ENCODE assay signal across 38 mouse cellular contexts in genomic region chr8:122855123-122855522, GRCm38 (mm10). TPM values are rescaled to one million over a fixed set of nuclear protein-coding genes. Genes with fewer than 3 reads are reported as not detected.
"Had no signal": no experiment of that assay in that cellular context is flagged by ENCODE, and none has a peak within 500 bp of the region (broad histone marks: within the 10 kb centered on the region; RNA-seq: fewer than 3 reads in every experiment).

No protein-coding gene starts in this region.

- H3K27me3 ChIP-seq: hindbrain, embryonic 15.5 days; intestine, embryonic 15.5 days; kidney, embryonic 15.5 days had no signal

- DNase-seq: heart, postnatal 10 days; heart, postnatal 14 days; heart, postnatal 36 days; heart, postnatal 4 days; kidney, adult 11 months; kidney, adult 18-20 months; kidney, adult 2 months; kidney, adult 8-10 months; kidney, adult 9 months; kidney, postnatal 10 days; kidney, postnatal 14 days; kidney, postnatal 25 days; kidney, postnatal 36 days; kidney, postnatal 4 days; layer of hippocampus, adult 9-11 months; layer of hippocampus, postnatal 36 days had no signal

- H3K4me2 ChIP-seq: heart, embryonic 11.5 days; heart, embryonic 12.5 days; heart, embryonic 13.5 days; heart, embryonic 15.5 days; hindbrain, embryonic 12.5 days; hindbrain, embryonic 13.5 days; hindbrain, embryonic 14.5 days; hindbrain, embryonic 15.5 days; intestine, embryonic 15.5 days; kidney, embryonic 15.5 days had no signal

- H3K4me3 ChIP-seq: heart, embryonic 10.5 days; heart, embryonic 12.5 days; heart, embryonic 13.5 days; heart, embryonic 15.5 days; hindbrain, embryonic 10.5 days; hindbrain, embryonic 12.5 days; hindbrain, embryonic 13.5 days; hindbrain, embryonic 15.5 days; intestine, embryonic 15.5 days; kidney, embryonic 15.5 days; layer of hippocampus, adult 2 months had no signal

- H3K27ac ChIP-seq: heart, embryonic 10.5 days; heart, embryonic 13.5 days; heart, embryonic 15.5 days; hindbrain, embryonic 12.5 days; hindbrain, embryonic 13.5 days; hindbrain, embryonic 14.5 days; hindbrain, embryonic 15.5 days; hindbrain, postnatal 0 days; intestine, embryonic 15.5 days; kidney, embryonic 15.5 days; kidney, postnatal 0 days; layer of hippocampus, adult 2 months had no signal

- H3K36me3 ChIP-seq: heart, embryonic 10.5 days; heart, embryonic 12.5 days; heart, embryonic 13.5 days; heart, embryonic 15.5 days; hindbrain, embryonic 10.5 days; hindbrain, embryonic 12.5 days; hindbrain, embryonic 13.5 days; hindbrain, embryonic 15.5 days; intestine, embryonic 15.5 days; kidney, embryonic 15.5 days had no signal

- H3K9me3 ChIP-seq: heart, embryonic 10.5 days; heart, embryonic 12.5 days; heart, embryonic 13.5 days; heart, embryonic 15.5 days; hindbrain, embryonic 10.5 days; hindbrain, embryonic 12.5 days; hindbrain, embryonic 13.5 days; hindbrain, embryonic 15.5 days; intestine, embryonic 15.5 days; kidney, embryonic 15.5 days had no signal

- ATAC-seq: hindbrain, embryonic 16.5 days; hindbrain, postnatal 0 days; inflammation-experienced regulatory T-cells, adult 6 months; intestine, embryonic 15.5 days; intestine, embryonic 16.5 days; intestine, postnatal 0 days had no signal

- H3K9ac ChIP-seq: heart, embryonic 12.5 days; heart, embryonic 13.5 days; heart, embryonic 15.5 days; hindbrain, embryonic 12.5 days; hindbrain, embryonic 13.5 days; hindbrain, embryonic 14.5 days; hindbrain, embryonic 15.5 days; intestine, embryonic 15.5 days; kidney, embryonic 15.5 days had no signal

RNA-seq across cellular contexts. Expression of gene Cdh15, which starts 7.4 kb away (rescaled TPM):
- total RNA-seq: heart, postnatal 14 days; heart, postnatal 25 days; heart, postnatal 36 days; hematopoietic stem cell, adult 5-6 weeks had no signal
- polyA plus RNA-seq: heart, postnatal 0 days had no signal
